Mouse (Mus musculus) neutrophil, adult 65 days (primary cell): ENCODE results near the gene Nav2. TPM values are rescaled to one million over a fixed set of nuclear protein-coding genes. Genes with fewer than 3 reads are reported as not detected.

Source experiments
- total RNA-seq: library from RNA; stranded (reverse); gene quantifications from 2 replicates; pipeline ENCODE4 v1.2.4, GENCODE M21; 2023

The Nav2 gene
- 10.4 and 12.3 TPM in 2 replicates for total RNA-seq

GRCm38 (mm10) chr7:48908521-48909341, at the start of gene Nav2:
Gene Nav2 (plus strand): TSS chr7:48908716.

GRCm38 (mm10) chr7:48881486-48881885, 27.0 kb upstream of the Nav2 start, which contains the start of gene E2f8:
Gene E2f8 (minus strand): TSS chr7:48881596.

GRCm38 (mm10) chr7:49636491-49637115, 728.1 kb downstream of the Nav2 start, which contains the start of gene Dbx1:
Gene Dbx1 (minus strand): TSS chr7:49636849.

Other genes starting within 250 kb of the Nav2 start
- gene Zdhhc13, start 119.7 kb upstream of the Nav2 start, total RNA-seq = 20.4 and 23.8 TPM in 2 replicates
- gene Csrp3, start 60.7 kb upstream of the Nav2 start, total RNA-seq = 0.79 TPM in 1 of 2 replicates, not detected in the other
- gene E2f8, start 27.1 kb upstream of the Nav2 start, total RNA-seq = 56.6 and 60.1 TPM in 2 replicates